Mouse (Mus musculus) neutrophil, adult 5-6 weeks (primary cell): Measurements from ENCODE around the gene Tsc2. TPM values are rescaled to one million over a fixed set of nuclear protein-coding genes. Genes with fewer than 3 reads are reported as not detected.
A peak's percentile ranks its signal among the peaks of the same experiment; 100 is the strongest.

ENCODE experiments used
- ATAC-seq: fragments of 151-379, 151-347 bp; 2 replicates; pipeline ENCODE4 v1.8.0; 2017; ENCODE audit warnings: mild to moderate bottlenecking, moderate TSS enrichment; ENCODE audit not compliant: insufficient number of reproducible peaks, poor library complexity, low FRiP score, severe bottlenecking; ENCODE audit errors: extremely low read depth
- total RNA-seq: library from RNA; stranded (forward); fragments of 200-1000 nt; gene quantifications from 2 replicates; pipeline ENCODE4 v1.2.3, GENCODE M21; 2017

Tsc2 gene
- total RNA-seq, 1 experiment from 2014 or later: 48.2 TPM

GRCm38 (mm10) chr17:24649581-24650069, 17.2 kb upstream of the Tsc2 start:
- ATAC-seq: peak; percentile 7; the same call in 1 of the 2 replicates

GRCm38 (mm10) chr17:24648731-24649377, 16.4 kb upstream of the Tsc2 start:
- ATAC-seq: no peak

DNA sequence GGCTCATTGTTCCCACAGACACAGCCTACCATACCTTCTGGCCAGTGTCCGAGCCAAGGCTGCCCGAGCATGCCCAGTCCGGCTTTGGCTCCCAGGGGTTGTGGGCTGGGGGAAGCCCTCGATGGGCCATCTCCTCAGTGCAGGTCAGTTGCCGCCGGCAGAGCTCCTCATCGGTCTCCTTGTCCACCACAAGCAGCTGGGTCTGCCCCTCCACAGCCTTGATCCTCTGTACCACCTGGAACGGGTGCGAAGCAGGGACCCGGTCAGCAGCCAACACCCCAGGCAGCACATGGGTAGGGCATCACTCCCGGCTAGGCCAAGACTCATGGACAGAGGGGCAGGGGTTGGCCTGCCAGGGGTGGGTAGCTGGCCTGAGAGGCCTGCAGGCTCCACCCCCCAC, 15.1 kb upstream of the Tsc2 start:
- no peak for ATAC-seq

DNA sequence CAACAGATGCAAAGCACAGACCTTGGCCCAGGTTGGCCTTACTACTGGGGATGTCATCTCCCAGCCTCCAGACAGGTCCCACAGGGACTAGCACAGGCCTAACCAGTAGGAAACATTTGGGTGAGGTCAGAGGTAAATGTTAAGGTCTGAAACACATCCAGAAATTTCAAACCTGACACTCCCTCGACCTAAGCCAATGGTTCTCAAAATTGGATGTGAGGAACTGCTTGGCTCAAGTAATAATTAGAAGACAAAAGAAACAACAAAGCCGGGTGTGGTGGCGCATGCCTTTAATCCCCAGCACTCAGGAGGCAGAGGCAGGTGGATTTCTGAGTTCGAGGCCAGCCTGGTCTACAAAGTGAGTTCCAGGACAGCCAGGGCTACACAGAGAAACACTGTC, 14.0 kb upstream of the Tsc2 start:
- ATAC-seq: no peak

DNA sequence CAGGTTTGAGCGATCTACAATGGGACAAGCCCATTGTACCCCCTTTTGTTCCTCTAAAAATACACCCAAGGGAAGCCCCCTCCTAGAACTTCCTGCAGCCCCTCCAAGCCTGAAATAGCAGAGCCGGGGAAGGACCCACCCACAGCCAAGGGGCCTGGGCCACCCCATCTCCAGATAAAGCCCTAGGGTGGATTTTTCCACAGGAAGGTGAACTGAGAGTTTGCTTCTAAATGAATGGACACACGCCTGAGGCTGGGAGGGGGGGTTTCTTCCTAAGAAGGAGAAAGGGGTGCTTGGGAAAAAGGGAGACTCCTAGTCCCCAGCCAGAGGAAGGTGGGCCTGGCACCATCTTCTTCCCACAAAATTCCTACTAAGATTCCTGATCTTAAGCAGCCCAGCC, 13.5 kb upstream of the Tsc2 start:
- ATAC-seq: no peak

GRCm38 (mm10) chr17:24644875-24645721, 12.7 kb upstream of the Tsc2 start:
- ATAC-seq: no peak

DNA sequence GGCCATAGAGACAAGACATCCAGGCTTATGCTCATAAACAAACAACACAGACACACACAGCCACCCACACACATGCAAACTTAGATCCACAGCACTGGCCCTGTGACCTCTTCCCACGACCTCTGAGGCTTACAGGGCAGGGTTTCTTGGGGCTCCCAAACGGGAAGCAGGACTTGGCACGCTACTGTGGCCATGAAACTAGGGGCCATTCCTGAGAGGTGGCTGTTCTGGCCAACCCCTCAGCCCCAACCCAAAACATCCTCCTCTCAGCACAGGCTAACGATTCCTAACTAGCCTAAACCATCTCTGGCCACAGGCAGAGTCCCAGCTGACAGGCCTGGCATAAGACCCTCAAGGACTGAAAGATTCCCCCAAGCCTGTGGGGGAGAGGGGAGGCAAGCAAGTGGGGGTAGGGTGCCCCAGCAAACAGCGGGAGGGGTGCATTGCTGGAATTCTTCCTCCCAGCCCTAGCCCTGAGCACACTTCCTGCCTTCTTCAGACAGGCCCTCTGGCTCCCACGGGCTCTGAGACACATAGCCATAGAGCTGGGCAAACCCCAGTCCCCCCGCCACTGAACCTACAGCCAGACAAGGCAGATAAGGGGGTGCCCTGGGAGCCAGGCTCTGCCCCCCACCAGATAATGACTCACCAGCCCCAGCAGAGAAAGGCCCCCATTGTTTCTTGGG, 11.7 kb upstream of the Tsc2 start:
- ATAC-seq: no peak

- ATAC-seq: no peak
Observed at GRCm38 (mm10) chr17:24642791-24643343, 10.4 kb upstream of the Tsc2 start.

DNA sequence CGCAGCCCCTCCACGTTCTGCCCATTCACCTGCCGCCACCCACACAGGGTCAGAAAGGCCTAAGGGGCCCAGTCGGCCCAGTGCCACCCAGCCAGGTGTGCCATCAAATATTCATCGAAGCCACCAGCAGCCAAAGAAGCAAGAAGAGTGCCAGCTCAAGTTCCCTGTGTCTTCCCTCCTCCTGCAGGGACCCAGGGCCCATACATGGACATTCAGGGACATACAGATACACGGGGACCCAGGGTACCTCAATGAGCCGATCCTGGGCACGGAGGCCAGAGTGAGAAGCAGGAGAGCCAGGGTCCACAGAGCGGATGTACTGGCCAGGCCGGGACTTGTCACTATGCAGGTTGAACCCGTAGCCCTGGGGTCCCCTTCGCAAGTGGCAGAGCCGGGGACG, 9.5 kb upstream of the Tsc2 start:
- ATAC-seq: no peak

GRCm38 (mm10) chr17:24640581-24640980, 8.2 kb upstream of the Tsc2 start:
- ATAC-seq: no peak

- ATAC-seq: no peak
Observed at GRCm38 (mm10) chr17:24640119-24640518, 7.7 kb upstream of the Tsc2 start.

DNA sequence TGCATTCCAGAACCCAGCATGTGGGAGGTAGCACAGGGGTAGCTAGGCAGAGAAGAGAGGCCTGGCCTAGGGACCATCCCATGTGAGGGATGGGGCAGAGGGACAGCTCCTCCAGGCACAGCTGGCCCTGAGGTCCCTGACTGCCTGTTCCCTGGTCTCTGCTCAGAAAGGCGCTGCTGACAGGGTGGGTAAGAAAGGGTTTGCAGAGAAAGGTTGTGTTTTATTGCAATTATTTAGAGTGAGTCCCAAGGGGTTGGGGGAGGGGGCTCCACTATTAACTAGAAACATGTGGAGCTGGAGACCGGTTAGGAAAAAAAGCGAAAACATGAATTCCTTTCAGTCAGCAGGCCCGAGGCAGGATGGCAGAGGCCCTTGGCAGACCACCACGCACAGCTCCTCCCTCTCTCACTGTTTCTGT, 7.2 kb upstream of the Tsc2 start:
- no peak for ATAC-seq

DNA sequence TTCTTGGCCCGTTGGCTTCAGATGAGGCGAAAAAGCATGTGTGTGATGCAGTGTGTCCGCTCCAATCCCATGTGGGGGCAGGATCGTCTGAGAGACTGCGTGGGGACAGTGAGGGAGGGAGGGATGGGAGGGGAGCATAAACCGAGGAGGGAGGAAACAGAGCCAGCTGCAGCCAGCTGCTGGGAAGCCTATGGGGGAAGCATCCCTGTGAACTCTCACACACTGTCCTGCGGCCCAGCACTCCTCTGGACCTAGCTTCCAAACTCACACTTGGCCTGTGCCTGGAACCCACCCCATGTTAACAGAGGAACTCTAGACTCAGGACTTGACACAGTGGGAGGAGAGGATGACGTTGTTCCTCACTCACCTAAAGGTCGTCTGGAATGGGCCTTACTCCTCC, 6.4 kb upstream of the Tsc2 start:
- no peak for ATAC-seq

- ATAC-seq: no peak
Observed at GRCm38 (mm10) chr17:24638214-24638613, 5.8 kb upstream of the Tsc2 start.

GRCm38 (mm10) chr17:24636781-24637481, 4.5 kb upstream of the Tsc2 start:
- no peak for ATAC-seq

GRCm38 (mm10) chr17:24635694-24636093, 3.3 kb upstream of the Tsc2 start:
- no peak for ATAC-seq

GRCm38 (mm10) chr17:24635024-24635423, 2.6 kb upstream of the Tsc2 start:
- ATAC-seq: no peak

DNA sequence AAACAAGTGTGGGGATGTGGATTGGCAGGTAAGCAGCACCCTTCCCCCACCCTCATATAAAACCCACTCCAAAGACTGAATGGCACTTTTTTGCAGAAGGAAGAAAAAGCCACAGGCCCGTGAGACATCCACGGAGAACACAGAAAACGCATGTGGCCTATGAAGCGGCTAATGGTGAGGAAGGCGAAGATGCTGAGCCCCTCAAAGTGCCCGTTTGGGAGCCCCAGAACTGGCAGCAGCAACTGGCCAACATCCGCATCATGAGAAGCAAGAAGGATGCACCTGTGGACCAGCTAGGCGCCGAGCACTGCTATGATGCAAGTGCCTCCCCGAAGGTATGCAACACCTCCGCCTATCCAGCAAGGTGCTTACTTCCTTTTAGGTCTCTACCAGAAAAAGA, 1.4 kb upstream of the Tsc2 start:
- no peak for ATAC-seq
